Comparison of ENCODE assay signal across 28 mouse cellular contexts in genomic region chr16:81656550-81656949, GRCm38 (mm10).
"Had no signal": no experiment of that assay in that cellular context is flagged by ENCODE, and none has a peak within 500 bp of the region (broad histone marks: within the 10 kb centered on the region; RNA-seq: fewer than 3 reads in every experiment).

No protein-coding gene starts in this region.

- H3K4me1 ChIP-seq: heart, embryonic 13.5 days; heart, embryonic 15.5 days; hindbrain, embryonic 10.5 days; hindbrain, embryonic 13.5 days; hindbrain, embryonic 15.5 days; kidney, embryonic 15.5 days; limb, embryonic 13.5 days; limb, embryonic 15.5 days; liver, embryonic 12.5 days had no signal

- H3K27me3 ChIP-seq: heart, embryonic 13.5 days; heart, embryonic 15.5 days; hindbrain, embryonic 13.5 days; hindbrain, embryonic 15.5 days; kidney, embryonic 15.5 days; limb, embryonic 13.5 days; limb, embryonic 15.5 days; liver, embryonic 12.5 days had no signal

- H3K27ac ChIP-seq: gastrocnemius, adult 2 months; heart, embryonic 13.5 days; heart, embryonic 15.5 days; hindbrain, embryonic 10.5 days; hindbrain, embryonic 13.5 days; hindbrain, embryonic 15.5 days; hindbrain, postnatal 0 days; kidney, embryonic 15.5 days; kidney, postnatal 0 days; limb, embryonic 13.5 days; limb, embryonic 15.5 days; liver, embryonic 12.5 days; liver, embryonic 14.5 days had no signal

- H3K9ac ChIP-seq: heart, embryonic 13.5 days; heart, embryonic 15.5 days; hindbrain, embryonic 13.5 days; hindbrain, embryonic 15.5 days; kidney, embryonic 15.5 days; limb, embryonic 13.5 days; limb, embryonic 15.5 days; liver, embryonic 12.5 days; liver, embryonic 14.5 days had no signal

- ATAC-seq: hindbrain, postnatal 0 days; intestine, embryonic 16.5 days; liver, embryonic 12.5 days had no signal

- H3K9me3 ChIP-seq: heart, embryonic 13.5 days; heart, embryonic 15.5 days; hindbrain, embryonic 10.5 days; hindbrain, embryonic 13.5 days; hindbrain, embryonic 15.5 days; kidney, embryonic 15.5 days; limb, embryonic 13.5 days; limb, embryonic 15.5 days; liver, embryonic 12.5 days had no signal

- H3K4me2 ChIP-seq: heart, embryonic 11.5 days; heart, embryonic 13.5 days; heart, embryonic 15.5 days; hindbrain, embryonic 13.5 days; hindbrain, embryonic 15.5 days; kidney, embryonic 15.5 days; limb, embryonic 13.5 days; limb, embryonic 15.5 days; liver, embryonic 12.5 days had no signal

- H3K4me3 ChIP-seq: gastrocnemius, adult 2 months; heart, embryonic 13.5 days; heart, embryonic 15.5 days; hindbrain, embryonic 10.5 days; hindbrain, embryonic 13.5 days; hindbrain, embryonic 15.5 days; kidney, embryonic 15.5 days; limb, embryonic 13.5 days; limb, embryonic 15.5 days; liver, embryonic 12.5 days had no signal

- DNase-seq: gastrocnemius, adult 2 months; gastrocnemius, postnatal 10 days; gastrocnemius, postnatal 25 days; heart, adult 18-20 months; heart, postnatal 4 days; kidney, adult 11 months; kidney, adult 2 months; kidney, adult 9 months; kidney, postnatal 14 days; kidney, postnatal 36 days; layer of hippocampus, adult 9-11 months; layer of hippocampus, postnatal 36 days; left cerebral cortex, postnatal 4 days; lung, adult 18-20 months had no signal

- H3K36me3 ChIP-seq: heart, embryonic 13.5 days; heart, embryonic 15.5 days; hindbrain, embryonic 10.5 days; hindbrain, embryonic 13.5 days; hindbrain, embryonic 15.5 days; kidney, embryonic 15.5 days; limb, embryonic 13.5 days; limb, embryonic 15.5 days; liver, embryonic 12.5 days had no signal
